Mouse (Mus musculus) liver, adult 2 months (tissue): ENCODE results near the gene Zfp106.

Experiments used
- CTCF ChIP-seq: fragments of 200-500 bp; IDR thresholded peaks from 2 replicates; pipeline ENCODE4 v1.5.1; 2011; ENCODE audit warnings: low read depth, low read length, control low read depth
- POLR2A ChIP-seq: fragments of 200-500 bp; IDR thresholded peaks from 2 replicates; pipeline ENCODE4 v1.6.1; 2011; ENCODE audit warnings: low read length, control low read depth; ENCODE audit not compliant: insufficient read depth; ENCODE audit errors: extremely low read depth

DNA sequence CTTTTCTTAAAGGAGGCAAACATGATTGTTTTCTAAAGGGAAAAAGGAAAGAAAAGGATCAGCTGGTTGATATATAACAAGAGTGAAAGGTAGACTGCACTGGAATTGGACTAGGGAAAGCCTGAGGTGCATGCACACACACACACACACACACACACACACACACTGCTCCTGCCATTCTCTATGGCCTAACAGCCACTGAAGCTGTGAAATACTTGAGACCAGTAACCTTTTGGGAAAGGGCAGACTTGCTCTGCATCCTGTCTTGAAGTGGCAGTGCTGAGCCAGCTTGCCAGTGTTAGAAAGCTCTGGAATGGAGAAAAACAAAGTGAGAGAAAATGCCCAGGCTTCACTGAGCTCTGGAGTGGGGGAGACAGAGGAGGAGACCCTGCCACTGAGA is 95.6 kb downstream of the Zfp106 start:
- TF ChIP-seq CTCF (no peak), POLR2A (no peak)
